Mouse (Mus musculus): ENCODE data around the gene Alpi. TPM values are rescaled to one million over a fixed set of nuclear protein-coding genes. Genes with fewer than 3 reads are reported as not detected.

Gene Alpi
- total and polyA plus RNA-seq, 3 experiments: not detected

GRCm38 (mm10) chr1:87103936-87104335 lies 2.5 kb upstream of the Alpi start:
- no peaks in the 10 kb centered on the region for H3K36me3 ChIP-seq (ENCODE audit: control insufficient read depth in 1 of 2, insufficient read depth in 2 of 2, low read length in 2 of 2)
- H3K27ac ChIP-seq (ENCODE audit: control insufficient read depth, low read depth, low read length): no peak overlapping the region
- TF ChIP-seq E2F4 (IDR thresholded peaks at IDR 0.05; ENCODE audit: borderline replicate concordance, low read depth, low read length) (no peak), CTCF (IDR thresholded peaks at IDR 0.05 in 2 of 3, conservative IDR thresholded peaks at IDR 0.05 in 1 of 3; ENCODE audit: control insufficient read depth in 1 of 3, insufficient read depth in 1 of 3, low read depth in 2 of 3, low read length in 3 of 3, poor library complexity in 1 of 3, severe bottlenecking in 1 of 3) (no peak), GATA1 (IDR thresholded peaks at IDR 0.05; ENCODE audit: low read depth, low read length) (no peak), RAD21 (IDR thresholded peaks at IDR 0.05; ENCODE audit: low read depth, low read length) (no peak), JUND (IDR thresholded peaks at IDR 0.05; ENCODE audit: low read depth, low read length) (no peak), SMC3 (IDR thresholded peaks at IDR 0.05; ENCODE audit: low read depth, low read length) (no peak), KAT2A (conservative IDR thresholded peaks at IDR 0.05; ENCODE audit: low read depth, low read length) (no peak), ZMIZ1 (IDR thresholded peaks at IDR 0.05; ENCODE audit: low read depth, low read length) (no peak)
- no peaks in the 10 kb centered on the region for H3K9me3 ChIP-seq (replicated peaks; ENCODE audit: insufficient read depth, low read length)
- H3K4me3 ChIP-seq (ENCODE audit: control insufficient read depth in 1 of 2, insufficient read depth in 1 of 2, low read depth in 2 of 2, low read length in 2 of 2): no peak overlapping the region
- no peak overlapping the region for H3K9ac ChIP-seq (ENCODE audit: control insufficient read depth, low read depth, low read length, poor library complexity, severe bottlenecking)
- H3K27me3 ChIP-seq (ENCODE audit: control insufficient read depth in 1 of 2, insufficient read depth in 2 of 2, low read length in 2 of 2): no peaks in the 10 kb centered on the region; a peak in 1 of 4 replicates
- no peaks in the 10 kb centered on the region for H3K79me2 ChIP-seq (ENCODE audit: control insufficient read depth, insufficient read depth, low read length, poor library complexity)
- no peak for DNase-seq (ENCODE audit: low read depth, low spot score)
- no peaks in the 10 kb centered on the region; a peak in 1 of 4 replicates for H3K4me1 ChIP-seq (ENCODE audit: control insufficient read depth in 1 of 2, insufficient read depth in 2 of 2, low read length in 2 of 2)

GRCm38 (mm10) chr1:87102114-87102513 lies 708 bp upstream of the Alpi start:
- H3K27ac ChIP-seq (ENCODE audit: control insufficient read depth, low read depth, low read length): no peak overlapping the region

GRCm38 (mm10) chr1:87098358-87098975 lies 2.9 kb downstream of the Alpi start:
- Histone ChIP-seq H3K9me3 (replicated peaks; ENCODE audit: insufficient read depth, low read length) (no peaks in the 10 kb centered on the region), H3K4me3 (ENCODE audit: control insufficient read depth in 1 of 2, insufficient read depth in 1 of 2, low read depth in 2 of 2, low read length in 2 of 2) (peak overlapping the region in 1 of 2 experiments; percentile 43; a peak in 3 of 4 replicates), H3K9ac (ENCODE audit: control insufficient read depth, low read depth, low read length, poor library complexity, severe bottlenecking) (peak overlapping the region; percentile 48), H3K4me1 (ENCODE audit: control insufficient read depth in 1 of 2, insufficient read depth in 2 of 2, low read length in 2 of 2) (no peaks in the 10 kb centered on the region; a peak in 2 of 4 replicates), H3K27me3 (ENCODE audit: control insufficient read depth in 1 of 2, insufficient read depth in 2 of 2, low read length in 2 of 2) (no peaks in the 10 kb centered on the region), H3K27ac (ENCODE audit: control insufficient read depth, low read depth, low read length) (no peak overlapping the region), H3K79me2 (ENCODE audit: control insufficient read depth, insufficient read depth, low read length, poor library complexity) (no peaks in the 10 kb centered on the region), H3K36me3 (ENCODE audit: control insufficient read depth in 1 of 2, insufficient read depth in 2 of 2, low read length in 2 of 2) (no peaks in the 10 kb centered on the region)
- no peak for TF ChIP-seq NRF1 (IDR thresholded peaks at IDR 0.05; ENCODE audit: insufficient read depth, low read depth, low read length, poor library complexity, severe bottlenecking)
- no peak for TF ChIP-seq TAL1 (IDR thresholded peaks at IDR 0.05; ENCODE audit: low read length)
- TF ChIP-seq NELFE (IDR thresholded peaks at IDR 0.05; ENCODE audit: low read depth, low read length): no peak
- no peak for TF ChIP-seq MYC (IDR thresholded peaks at IDR 0.05; ENCODE audit: low read depth, low read length)
- TF ChIP-seq MEF2A (IDR thresholded peaks at IDR 0.05; ENCODE audit: extremely low read depth, insufficient replicate concordance, low read depth, low read length, poor library complexity, severe bottlenecking): no peak
- no peak for TF ChIP-seq ETS1 (IDR thresholded peaks at IDR 0.05; ENCODE audit: low read depth, low read length)
- TF ChIP-seq POLR2AphosphoS5 (IDR thresholded peaks at IDR 0.05; ENCODE audit: borderline replicate concordance, low read depth, low read length): no peak
- TF ChIP-seq MAX (IDR thresholded peaks at IDR 0.05; ENCODE audit: low read length): no peak
- TF ChIP-seq POLR2AphosphoS2 (IDR thresholded peaks at IDR 0.05; ENCODE audit: low read length): no peak
- TF ChIP-seq E2F4 (IDR thresholded peaks at IDR 0.05; ENCODE audit: borderline replicate concordance, low read depth, low read length): no peak
- peak; percentile 68 for TF ChIP-seq SMC3 (IDR thresholded peaks at IDR 0.05; ENCODE audit: low read depth, low read length)
- no peak for TF ChIP-seq ZMIZ1 (IDR thresholded peaks at IDR 0.05; ENCODE audit: low read depth, low read length)
- TF ChIP-seq EP300 (IDR thresholded peaks at IDR 0.05; ENCODE audit: low read depth in 1 of 2, low read length in 2 of 2): no peak
- TF ChIP-seq ZKSCAN1 (IDR thresholded peaks at IDR 0.05; ENCODE audit: low read depth, low read length): no peak
- no peak for TF ChIP-seq MAZ (IDR thresholded peaks at IDR 0.05; ENCODE audit: low read depth, low read length)
- TF ChIP-seq RAD21 (IDR thresholded peaks at IDR 0.05; ENCODE audit: low read depth, low read length): peak; percentile 23; the same call in 1 of the 2 replicates
- peak; percentile 50 to 95 (median 68); a peak in 5 of 6 replicates for TF ChIP-seq CTCF (IDR thresholded peaks at IDR 0.05 in 2 of 3, conservative IDR thresholded peaks at IDR 0.05 in 1 of 3; ENCODE audit: control insufficient read depth in 1 of 3, insufficient read depth in 1 of 3, low read depth in 2 of 3, low read length in 3 of 3, poor library complexity in 1 of 3, severe bottlenecking in 1 of 3)
- DNase-seq (ENCODE audit: low read depth, low spot score): peak; percentile 69

More at GRCm38 (mm10) chr1:87102114-87102513, 708 bp upstream of the Alpi start:
- Histone ChIP-seq H3K79me2 (ENCODE audit: control insufficient read depth, insufficient read depth, low read length, poor library complexity) (no peaks in the 10 kb centered on the region), H3K9ac (ENCODE audit: control insufficient read depth, low read depth, low read length, poor library complexity, severe bottlenecking) (no peak overlapping the region), H3K9me3 (replicated peaks; ENCODE audit: insufficient read depth, low read length) (no peaks in the 10 kb centered on the region), H3K27me3 (ENCODE audit: control insufficient read depth in 1 of 2, insufficient read depth in 2 of 2, low read length in 2 of 2) (no peaks in the 10 kb centered on the region; a peak in 1 of 4 replicates), H3K4me1 (ENCODE audit: control insufficient read depth in 1 of 2, insufficient read depth in 2 of 2, low read length in 2 of 2) (no peaks in the 10 kb centered on the region; a peak in 1 of 4 replicates), H3K36me3 (ENCODE audit: control insufficient read depth in 1 of 2, insufficient read depth in 2 of 2, low read length in 2 of 2) (no peaks in the 10 kb centered on the region), H3K4me3 (ENCODE audit: control insufficient read depth in 1 of 2, insufficient read depth in 1 of 2, low read depth in 2 of 2, low read length in 2 of 2) (no peak overlapping the region)
- TF ChIP-seq HCFC1 (IDR thresholded peaks at IDR 0.05; ENCODE audit: low read depth, low read length) (no peak), ZC3H11A (IDR thresholded peaks at IDR 0.05; ENCODE audit: low read depth, low read length) (no peak), USF1 (IDR thresholded peaks at IDR 0.05; ENCODE audit: low read depth, low read length) (no peak), TCF12 (IDR thresholded peaks at IDR 0.05; ENCODE audit: low read depth, low read length) (no peak)
- DNase-seq (ENCODE audit: low read depth, low spot score): no peak

Measured in MEL (cell line).